Mouse (Mus musculus) effector memory CD4-positive, alpha-beta T cell, adult 5 months (primary cell): Measurements from ENCODE around the gene Shoc2. TPM values are rescaled to one million over a fixed set of nuclear protein-coding genes. Genes with fewer than 3 reads are reported as not detected.

Source experiments
- polyA plus RNA-seq: library from polyadenylated mRNA; unstranded; fragments of 100-300 nt; shearing (Covaris generic); gene quantifications from one replicate; pipeline ENCODE4 v1.2.1, GENCODE M21; 2017

Gene Shoc2
- 69.4 TPM for polyA plus RNA-seq

GRCm38 (mm10) chr19:53943802-53944785 is at the start of gene Shoc2, which contains the start of gene Bbip1:
TSS of gene Shoc2 (plus strand) at chr19:53944306.
TSS of gene Bbip1 (minus strand) at chr19:53944627.

GRCm38 (mm10) chr19:54043851-54044250 is 99.7 kb downstream of the Shoc2 start, which contains the start of gene Adra2a:
TSS of gene Adra2a (plus strand) at chr19:54044151.

Other genes starting within 250 kb of the Shoc2 start
- gene Pdcd4, start 52.1 kb upstream of the Shoc2 start, polyA plus RNA-seq, result 86.0 TPM
- gene Bbip1, start 321 bp downstream of the Shoc2 start, polyA plus RNA-seq, result 58.2 TPM
- not detected for gene Adra2a, start 99.8 kb downstream of the Shoc2 start, polyA plus RNA-seq